Mouse (Mus musculus) thymus, adult 2 months (tissue): Measurements from ENCODE around the gene Dmtf1.
"Not testable (repeated sequence)": the region's sequence is repeated elsewhere in the genome, so short reads cannot be mapped to it uniquely, and the experiment has no call there.

ENCODE experiments used
- CTCF ChIP-seq: fragments of 200-500 bp; IDR thresholded peaks from 2 replicates; pipeline ENCODE4 v1.5.1; 2012; ENCODE audit warnings: mild to moderate bottlenecking, control low read depth, low read length, moderate library complexity, borderline replicate concordance; ENCODE audit not compliant: control insufficient read depth, poor library complexity, insufficient read depth; ENCODE audit errors: extremely low read depth
- POLR2A ChIP-seq: fragments of 200-500 bp; IDR thresholded peaks from 2 replicates; pipeline ENCODE4 v1.6.1; 2012; ENCODE audit warnings: mild to moderate bottlenecking, low read length, control low read depth, moderate library complexity; ENCODE audit not compliant: control insufficient read depth, poor library complexity, insufficient read depth; ENCODE audit errors: extremely low read depth

GRCm38 (mm10) chr5:9165151-9165550 lies 3.6 kb upstream of the Dmtf1 start:
- not testable (repeated sequence) for TF ChIP-seq CTCF, POLR2A
